Comparison of ENCODE assay signal across 9 mouse cellular contexts in the genomic region with DNA sequence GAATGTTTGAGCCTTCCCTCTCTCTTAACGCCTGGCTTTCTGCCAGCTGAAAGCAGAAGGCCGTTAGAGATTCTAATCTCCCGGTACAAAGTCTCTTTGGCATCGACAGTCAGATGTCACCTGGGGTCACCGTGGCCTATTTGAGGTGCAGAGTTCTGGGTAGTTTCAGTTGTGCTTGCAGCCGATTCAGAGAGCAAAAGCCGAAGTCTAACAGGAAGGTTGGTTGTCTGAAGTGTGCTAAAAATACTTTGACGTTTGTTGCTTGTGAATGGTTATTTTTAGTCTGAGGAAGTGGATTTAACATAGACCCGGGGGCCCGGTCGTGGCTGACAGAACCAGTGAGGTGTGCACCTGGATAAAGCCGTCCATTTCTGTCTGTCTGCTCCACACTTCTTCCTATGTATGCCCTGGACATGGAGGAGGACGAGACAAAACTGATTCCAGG.
DNase-seq lines count a peak whose midpoint lies in the region; ATAC-seq lines count a peak whose summit lies in the region.
"Had no signal": no experiment of that assay in that cellular context is flagged by ENCODE, and none has a peak within 500 bp of the region (broad histone marks: within the 10 kb centered on the region; RNA-seq: fewer than 3 reads in every experiment).

No protein-coding gene starts in this region.

- no peaks in the 10 kb centered on the region for H3K9me3 ChIP-seq in kidney, embryonic 16.5 days (ENCODE audit: low read length)
- no peaks in the 10 kb centered on the region for H3K9me3 ChIP-seq in megakaryocyte, embryonic 14.5 days

- DNase-seq in gastrocnemius, postnatal 25 days = peak; percentile 41
- DNase-seq in gastrocnemius, postnatal 10 days = no peak
- DNase-seq in heart, adult 18-20 months = peak; percentile 62 to 66
- DNase-seq in yolk sac, embryonic 10.5 days (ENCODE audit: low spot score) = peak; percentile 76
- no peak for DNase-seq in left cerebral cortex, postnatal 36 days (ENCODE audit: low spot score in 2 of 2)
- no peak for DNase-seq in frontal cortex, postnatal 10 days (ENCODE audit: low spot score in 2 of 2)

- no peaks in the 10 kb centered on the region for H3K36me3 ChIP-seq in kidney, embryonic 16.5 days (ENCODE audit: insufficient read depth, low read length)
- no peaks in the 10 kb centered on the region for H3K36me3 ChIP-seq in megakaryocyte, embryonic 14.5 days (replicated peaks; ENCODE audit: low read length)

- H3K27me3 ChIP-seq in kidney, embryonic 16.5 days (ENCODE audit: insufficient read depth, low read length) = no peaks in the 10 kb centered on the region
- H3K27me3 ChIP-seq in megakaryocyte, embryonic 14.5 days (replicated peaks) = no peaks in the 10 kb centered on the region

- H3K9ac ChIP-seq in kidney, embryonic 16.5 days (replicated peaks; ENCODE audit: low read length) = no peak overlapping the region

- H3K4me3 ChIP-seq in kidney, embryonic 16.5 days (ENCODE audit: low read length) = no peak overlapping the region
- peak overlapping the region; percentile 75 for H3K4me3 ChIP-seq in megakaryocyte, embryonic 14.5 days (replicated peaks)
- H3K4me3 ChIP-seq: erythroblast, embryonic 14.5 days had no signal

- H3K4me2 ChIP-seq in kidney, embryonic 16.5 days (replicated peaks; ENCODE audit: low read depth, low read length) = no peak overlapping the region

- H3K27ac ChIP-seq in kidney, embryonic 16.5 days (ENCODE audit: low read length) = peak overlapping the region; percentile 70

- 26% methylated on average over 13 of the region's 13 CpGs for WGBS in kidney, embryonic 16.5 days

- ATAC-seq in kidney, embryonic 16.5 days (ENCODE audit: low FRiP score, low TSS enrichment) = no peak

- intact Hi-C loops in left cerebral cortex, postnatal 36 days (cut with DNase I) = no loop called here

- H3K4me1 ChIP-seq in kidney, embryonic 16.5 days (ENCODE audit: insufficient read depth, low read length) = peaks cover 21% of the 10 kb centered on the region
- H3K4me1 ChIP-seq in megakaryocyte, embryonic 14.5 days = peaks cover 84% of the 10 kb centered on the region

Comparison
In these comparisons a context has a peak if more than half of its experiments do, and no peak if none do; other contexts are left out.
1. DNase-seq: peak in gastrocnemius, postnatal 25 days (single experiment), heart, adult 18-20 months (2 of 2) and yolk sac, embryonic 10.5 days (single experiment); none in gastrocnemius, postnatal 10 days (single experiment), left cerebral cortex, postnatal 36 days (0 of 2) and frontal cortex, postnatal 10 days (0 of 2).